Mouse (Mus musculus): ENCODE data around the gene Plk5. TPM values are rescaled to one million over a fixed set of nuclear protein-coding genes. Genes with fewer than 3 reads are reported as not detected.

Plk5 gene
- total and polyA plus RNA-seq, 3 experiments, result 0.14 to 1.5 (median 0.45) TPM

GRCm38 (mm10) chr10:80388731-80389130 is 32.5 kb downstream of the Plk5 start:
- no peak for DNase-seq

- peak; percentile 33 for DNase-seq
These were observed 33.0 kb downstream of the Plk5 start for GRCm38 (mm10) chr10:80389185-80389708.

GRCm38 (mm10) chr10:80390697-80391096 is 34.4 kb downstream of the Plk5 start:
- DNase-seq, result no peak

GRCm38 (mm10) chr10:80392687-80393086 is 36.4 kb downstream of the Plk5 start:
- DNase-seq, result no peak

GRCm38 (mm10) chr10:80395025-80395627 is 38.9 kb downstream of the Plk5 start:
- DNase-seq, result no peak

GRCm38 (mm10) chr10:80396822-80397523 is 40.7 kb downstream of the Plk5 start:
- no peak for DNase-seq

GRCm38 (mm10) chr10:80397524-80398173 is 41.4 kb downstream of the Plk5 start:
- no peak for DNase-seq

GRCm38 (mm10) chr10:80398174-80398535 is 41.9 kb downstream of the Plk5 start:
- DNase-seq, result no peak

GRCm38 (mm10) chr10:80398719-80399190 is 42.5 kb downstream of the Plk5 start:
- peak; percentile 99 for DNase-seq

- DNase-seq, result peak; percentile 100
These were observed 43.1 kb downstream of the Plk5 start, which contains the start of gene Mbd3 for GRCm38 (mm10) chr10:80399191-80399972. Gene Mbd3 (minus strand): TSS chr10:80399550.

- no peak for DNase-seq
These were observed 43.9 kb downstream of the Plk5 start for GRCm38 (mm10) chr10:80399973-80400703.

GRCm38 (mm10) chr10:80400704-80401161 is 44.5 kb downstream of the Plk5 start:
- DNase-seq, result no peak

GRCm38 (mm10) chr10:80403044-80403692 is 46.9 kb downstream of the Plk5 start:
- DNase-seq, result peak; percentile 90

- no peak for DNase-seq
These were observed 49.4 kb downstream of the Plk5 start for GRCm38 (mm10) chr10:80405481-80406173.

GRCm38 (mm10) chr10:80406684-80407501 is 50.6 kb downstream of the Plk5 start, which contains the start of gene Uqcr11:
Gene Uqcr11 (minus strand): TSS chr10:80406830.
- peak; percentile 95 for DNase-seq

- no peak for DNase-seq
These were observed 51.7 kb downstream of the Plk5 start for GRCm38 (mm10) chr10:80407924-80408323.

GRCm38 (mm10) chr10:80412656-80413541 is 56.6 kb downstream of the Plk5 start:
- DNase-seq, result peak; percentile 51

Measured in adrenal gland, adult 2 months (tissue).